Mouse (Mus musculus) midbrain, embryonic 16.5 days (tissue): ENCODE data around the gene Slc39a5. TPM values are rescaled to one million over a fixed set of nuclear protein-coding genes. Genes with fewer than 3 reads are reported as not detected.

Experiments
- ATAC-seq: fragments of 200-750 bp; cut with Nextera tagmentation; 2 replicates; pipeline ENCODE4 v1.8.0; 2017; ENCODE audit warnings: moderate TSS enrichment
- H3K27ac ChIP-seq: fragments of 300-500 bp; sonication (generic); 2 replicates; pipeline ENCODE4 v1.5.1; 2014; ENCODE audit warnings: mild to moderate bottlenecking, low read length, mixed read lengths
- H3K27me3 ChIP-seq: fragments of 300-500 bp; sonication (generic); 2 replicates; pipeline ENCODE4 v1.6.1; 2014; ENCODE audit warnings: low read depth, low read length, mixed read lengths; ENCODE audit not compliant: control insufficient read depth, insufficient read depth
- H3K36me3 ChIP-seq: fragments of 300-500 bp; sonication (generic); 2 replicates; pipeline ENCODE4 v1.6.1; 2014; ENCODE audit warnings: mild to moderate bottlenecking, low read length, moderate library complexity, mixed read lengths; ENCODE audit not compliant: control insufficient read depth, insufficient read depth
- H3K4me1 ChIP-seq: fragments of 300-500 bp; sonication (generic); 2 replicates; pipeline ENCODE4 v1.6.1; 2014; ENCODE audit warnings: mild to moderate bottlenecking, low read length, mixed read lengths; ENCODE audit not compliant: control insufficient read depth, insufficient read depth
- H3K4me2 ChIP-seq: fragments of 300-500 bp; sonication (generic); 2 replicates; pipeline ENCODE4 v1.6.1; 2014; ENCODE audit warnings: mild to moderate bottlenecking, low read length, mixed read lengths
- H3K4me3 ChIP-seq: fragments of 300-500 bp; sonication (generic); 2 replicates; pipeline ENCODE4 v1.5.1; 2014; ENCODE audit warnings: low read depth, mild to moderate bottlenecking, low read length, moderate library complexity, mixed read lengths
- H3K9ac ChIP-seq: fragments of 300-500 bp; sonication (generic); 2 replicates; pipeline ENCODE4 v1.6.1; 2014; ENCODE audit warnings: low read depth, low read length, mixed read lengths
- H3K9me3 ChIP-seq: fragments of 300-500 bp; sonication (generic); replicated peaks from 2 replicates; pipeline ENCODE4 v1.6.1; 2014; ENCODE audit warnings: mild to moderate bottlenecking, low read length, mixed read lengths; ENCODE audit not compliant: control insufficient read depth, poor library complexity, severe bottlenecking
- WGBS: fragments of 180-500 bp; shearing (Covaris S2); extraction: QIAGEN DNeasy Blood & Tissue Kit; methylation state at CpG from one replicate; pipeline ENCODE4 v1.1.7; 2014; 5-methylcytosine and 5-hydroxymethylcytosine counted together
- polyA plus RNA-seq: library from polyadenylated mRNA; unstranded; fragments of >200 nt; fragmentation: Nextera tagmentation; extraction: Ambion mirVana; gene quantifications from 2 replicates; pipeline ENCODE4 v1.2.1, GENCODE M21; 2015

Slc39a5 gene
- polyA plus RNA-seq, 1 experiment from 2014 or later: not detected

GRCm38 (mm10) chr10:128374393-128374792, 26.6 kb downstream of the Slc39a5 start:
- H3K27ac ChIP-seq: no peak overlapping the region
- H3K27me3 ChIP-seq: no peaks in the 10 kb centered on the region
- no peak for ATAC-seq
- no peaks in the 10 kb centered on the region for H3K9me3 ChIP-seq
- H3K9ac ChIP-seq: no peak overlapping the region
- peaks cover 2% of the 10 kb centered on the region for H3K36me3 ChIP-seq
- H3K4me3 ChIP-seq: no peak overlapping the region
- H3K4me2 ChIP-seq: no peak overlapping the region
- H3K4me1 ChIP-seq: peaks cover 20% of the 10 kb centered on the region
- 80% methylated on average over 6 of the region's 6 CpGs for WGBS

- Histone ChIP-seq H3K9ac (no peak overlapping the region), H3K4me2 (no peak overlapping the region), H3K27ac (no peak overlapping the region), H3K4me3 (no peak overlapping the region), H3K27me3 (no peaks in the 10 kb centered on the region), H3K36me3 (no peaks in the 10 kb centered on the region), H3K4me1 (peaks cover 13% of the 10 kb centered on the region), H3K9me3 (no peaks in the 10 kb centered on the region)
- 87% methylated on average over 6 of the region's 6 CpGs for WGBS
- no peak for ATAC-seq
These were observed 27.9 kb downstream of the Slc39a5 start for GRCm38 (mm10) chr10:128372989-128373748.

- peaks cover 17% of the 10 kb centered on the region for H3K4me1 ChIP-seq
- H3K4me3 ChIP-seq: no peak overlapping the region
- no peak overlapping the region for H3K27ac ChIP-seq
- 82% methylated on average over 5 of the region's 5 CpGs for WGBS
- H3K36me3 ChIP-seq: no peaks in the 10 kb centered on the region
- no peaks in the 10 kb centered on the region for H3K27me3 ChIP-seq
- no peak for ATAC-seq
- no peak overlapping the region for H3K4me2 ChIP-seq
- no peaks in the 10 kb centered on the region for H3K9me3 ChIP-seq
- H3K9ac ChIP-seq: no peak overlapping the region
These were observed 28.9 kb downstream of the Slc39a5 start for GRCm38 (mm10) chr10:128372142-128372541.

GRCm38 (mm10) chr10:128370601-128371000, 30.4 kb downstream of the Slc39a5 start:
- H3K4me1 ChIP-seq: peaks cover 10% of the 10 kb centered on the region
- no peak overlapping the region for H3K27ac ChIP-seq
- H3K4me3 ChIP-seq: no peak overlapping the region
- H3K36me3 ChIP-seq: no peaks in the 10 kb centered on the region
- H3K9me3 ChIP-seq: no peaks in the 10 kb centered on the region
- ATAC-seq: no peak
- no peak overlapping the region for H3K4me2 ChIP-seq
- no peaks in the 10 kb centered on the region for H3K27me3 ChIP-seq
- H3K9ac ChIP-seq: no peak overlapping the region
- WGBS: 64% methylated on average over 4 of the region's 4 CpGs

GRCm38 (mm10) chr10:128370021-128370420, 31.0 kb downstream of the Slc39a5 start:
- Histone ChIP-seq H3K27me3 (no peaks in the 10 kb centered on the region), H3K4me1 (peaks cover 10% of the 10 kb centered on the region), H3K4me3 (no peak overlapping the region), H3K4me2 (no peak overlapping the region), H3K27ac (no peak overlapping the region), H3K9me3 (no peaks in the 10 kb centered on the region), H3K9ac (no peak overlapping the region), H3K36me3 (peaks cover 2% of the 10 kb centered on the region; the same call in 1 of the 2 replicates)
- no peak for ATAC-seq
- 63% methylated on average over 5 of the region's 6 CpGs for WGBS

- Histone ChIP-seq H3K36me3 (peaks cover 4% of the 10 kb centered on the region; the same call in 1 of the 2 replicates), H3K4me1 (peaks cover 10% of the 10 kb centered on the region), H3K4me2 (peak overlapping the region; percentile 85), H3K27me3 (no peaks in the 10 kb centered on the region), H3K9me3 (no peaks in the 10 kb centered on the region), H3K9ac (peak overlapping the region; percentile 78; the same call in 1 of the 2 replicates), H3K27ac (peak overlapping the region; percentile 97), H3K4me3 (peak overlapping the region; percentile 74)
- no peak for ATAC-seq
- WGBS: 78% methylated on average over 6 of the region's 6 CpGs
These were observed 31.4 kb downstream of the Slc39a5 start for GRCm38 (mm10) chr10:128369599-128369998.

- peak overlapping the region; percentile 97 for H3K27ac ChIP-seq
- WGBS: 3% methylated on average over 9 of the region's 9 CpGs
- peak overlapping the region; percentile 74 for H3K4me3 ChIP-seq
- H3K4me2 ChIP-seq: peak overlapping the region; percentile 85
- H3K9ac ChIP-seq: peak overlapping the region; percentile 78
- no peaks in the 10 kb centered on the region for H3K27me3 ChIP-seq
- ATAC-seq: no peak
- H3K36me3 ChIP-seq: peaks cover 8% of the 10 kb centered on the region; the same call in 1 of the 2 replicates
- no peaks in the 10 kb centered on the region for H3K9me3 ChIP-seq
- peaks cover 10% of the 10 kb centered on the region for H3K4me1 ChIP-seq
These were observed 31.8 kb downstream of the Slc39a5 start for GRCm38 (mm10) chr10:128369218-128369543.

GRCm38 (mm10) chr10:128368402-128369217, 32.4 kb downstream of the Slc39a5 start, which contains the start of gene Coq10a:
Coq10a (minus strand) TSS chr10:128368997.
- H3K36me3 ChIP-seq: peaks cover 10% of the 10 kb centered on the region
- peak; percentile 95 for ATAC-seq

More at GRCm38 (mm10) chr10:128368402-128369217, 32.4 kb downstream of the Slc39a5 start, which contains the start of gene Coq10a:
- H3K4me3 ChIP-seq: peak within 1 kb of the TSS; percentile 74
- peaks cover 10% of the 10 kb centered on the region for H3K4me1 ChIP-seq
- H3K27ac ChIP-seq: peak within 1 kb of the TSS; percentile 97
- no peaks in the 10 kb centered on the region for H3K27me3 ChIP-seq
- peak within 1 kb of the TSS; percentile 78 for H3K9ac ChIP-seq
- H3K9me3 ChIP-seq: no peaks in the 10 kb centered on the region
- H3K4me2 ChIP-seq: peak within 1 kb of the TSS; percentile 85
- WGBS: under 1% methylated on average over 87 of the region's 87 CpGs
